Mouse (Mus musculus) fat pad, adult 2 months (tissue): Measurements from ENCODE around the gene Heyl.

ENCODE experiments used
- DNase-seq: peaks from one replicate; pipeline ENCODE4 v3.0.0-alpha.2; 2011; ENCODE audit warnings: low read depth, low spot score; ENCODE audit errors: extremely low read depth

The Heyl gene

DNA sequence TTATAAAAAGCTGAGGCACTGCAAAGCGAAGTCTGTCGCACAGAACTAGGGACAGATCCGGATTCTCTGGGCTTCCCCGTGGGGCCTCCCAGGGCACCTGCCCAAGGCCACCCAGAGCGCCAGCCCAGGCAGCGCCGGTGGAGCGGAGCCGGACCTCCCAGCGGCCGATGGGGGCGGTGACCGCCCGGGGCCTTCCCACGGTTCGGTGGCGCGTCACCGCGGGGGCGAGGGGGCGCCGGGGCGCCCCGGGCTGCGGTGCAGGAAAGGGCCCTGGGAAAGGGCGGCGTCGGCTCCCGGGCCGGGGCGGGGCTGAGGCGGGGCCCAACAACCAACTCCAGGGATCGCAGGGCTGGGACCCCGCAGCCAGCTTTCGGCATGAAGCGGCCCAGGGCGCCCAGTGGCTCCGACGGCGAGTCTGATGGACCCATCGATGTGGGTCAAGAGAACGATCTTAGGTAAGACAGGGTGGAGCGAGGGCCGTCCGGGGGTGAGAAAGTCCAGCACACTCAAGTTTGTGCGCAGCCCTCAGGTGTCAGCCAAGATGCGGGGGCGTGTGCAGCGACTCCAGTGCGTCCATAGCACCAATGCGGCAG, at the start of gene Heyl:
TSS of gene Heyl (plus strand) at position 65 of the 593 bp plus-strand sequence.
- no peak for DNase-seq

DNA sequence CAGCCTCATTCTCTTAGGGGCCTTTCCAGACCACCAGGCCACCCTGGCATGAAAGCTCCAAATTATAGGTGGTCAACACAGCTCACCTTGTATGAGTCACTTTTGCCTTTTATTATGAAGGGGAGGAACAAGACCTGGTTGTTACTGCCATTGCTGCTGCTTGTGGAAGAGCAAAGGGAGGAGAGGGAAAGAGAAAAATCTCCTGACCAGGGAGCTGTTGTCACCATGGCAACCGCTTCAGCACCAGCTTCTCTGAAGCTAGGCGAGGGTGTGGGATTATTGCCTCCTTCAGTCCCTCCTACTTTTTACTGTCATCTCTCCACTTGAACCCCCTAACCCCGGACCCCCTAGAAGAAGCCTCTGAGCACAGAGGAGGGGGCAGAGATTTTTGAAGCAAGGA, 48.5 kb upstream of the Heyl start:
- DNase-seq: no peak

DNA sequence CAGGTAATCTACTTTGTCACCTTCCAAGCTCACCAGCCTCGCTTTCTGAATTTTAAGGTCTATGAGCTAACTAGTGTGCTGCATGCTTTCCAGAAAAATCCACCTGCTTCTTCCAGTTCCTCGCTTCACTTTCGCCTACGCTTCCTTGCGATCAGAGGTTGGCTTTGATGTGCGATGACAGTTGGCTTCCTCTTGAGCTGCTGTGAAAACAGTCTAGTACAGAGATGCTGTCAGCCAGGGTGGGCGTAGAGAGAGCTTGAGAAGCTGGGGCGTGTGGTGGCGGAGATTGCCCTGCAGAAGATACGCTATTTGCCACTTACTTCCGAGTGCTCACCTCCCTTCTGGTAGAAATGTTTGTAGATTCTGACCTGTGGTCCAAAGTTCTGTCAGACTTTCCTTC, 41.0 kb upstream of the Heyl start:
- DNase-seq: no peak

DNA sequence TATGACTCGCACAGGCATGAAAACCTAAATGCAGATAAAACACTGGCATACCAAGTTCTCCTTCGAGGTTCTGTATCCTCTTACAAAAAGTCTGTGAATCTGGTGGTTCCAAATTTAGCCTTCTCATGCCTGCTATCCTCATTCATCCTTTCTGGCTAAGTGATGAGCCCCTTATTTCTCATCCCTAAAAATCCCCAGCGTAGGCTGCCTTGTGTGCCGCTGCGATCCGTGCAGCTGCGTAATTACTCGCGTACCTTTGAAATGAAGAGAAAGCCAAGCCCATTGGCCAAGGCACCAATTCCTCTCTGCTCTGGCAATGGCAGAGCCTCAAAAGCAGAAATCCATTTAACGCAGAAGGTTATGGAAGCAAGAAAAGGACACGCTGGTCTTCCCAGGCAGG, 39.6 kb upstream of the Heyl start:
- no peak for DNase-seq

DNA sequence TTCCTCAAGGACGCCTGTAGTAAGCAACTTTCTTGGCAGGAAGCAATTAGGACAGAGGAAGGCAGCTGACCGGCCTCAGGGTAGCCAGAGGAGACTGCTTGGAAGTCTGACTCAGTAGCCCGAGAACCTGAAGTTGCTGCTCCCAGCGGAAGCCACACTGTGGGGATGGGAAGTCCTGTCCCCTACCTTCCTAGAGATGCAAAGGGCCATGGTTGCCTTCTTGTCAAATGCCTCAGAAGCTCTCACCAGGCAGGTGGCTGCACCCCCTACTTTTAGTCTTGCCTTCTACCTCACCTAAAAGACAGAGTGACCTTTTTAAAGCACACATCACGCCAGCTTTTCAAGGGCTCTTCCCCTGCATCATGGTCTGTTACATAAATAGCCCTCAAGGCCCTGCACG, 36.7 kb upstream of the Heyl start:
- DNase-seq: no peak

DNA sequence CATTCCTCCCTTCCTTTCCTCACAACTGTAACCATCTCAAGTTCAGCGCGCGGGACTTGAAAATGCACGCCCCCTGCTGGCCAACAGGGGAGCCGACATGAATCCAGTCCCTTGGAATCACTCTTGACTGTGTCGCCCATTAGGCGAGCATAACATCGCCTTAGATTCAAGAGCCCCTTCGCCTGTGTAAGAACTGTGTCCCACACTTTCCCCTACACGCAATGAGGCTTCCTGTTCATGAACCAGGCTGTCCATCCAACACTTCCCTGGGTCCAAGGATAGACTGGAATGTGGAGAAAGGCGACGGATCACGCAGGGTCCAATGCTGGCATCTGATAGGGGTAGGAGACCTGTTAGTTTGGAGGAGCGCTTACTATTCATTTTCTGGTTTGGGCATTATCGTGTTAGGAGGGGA, 32.6 kb upstream of the Heyl start:
- DNase-seq: no peak

DNA sequence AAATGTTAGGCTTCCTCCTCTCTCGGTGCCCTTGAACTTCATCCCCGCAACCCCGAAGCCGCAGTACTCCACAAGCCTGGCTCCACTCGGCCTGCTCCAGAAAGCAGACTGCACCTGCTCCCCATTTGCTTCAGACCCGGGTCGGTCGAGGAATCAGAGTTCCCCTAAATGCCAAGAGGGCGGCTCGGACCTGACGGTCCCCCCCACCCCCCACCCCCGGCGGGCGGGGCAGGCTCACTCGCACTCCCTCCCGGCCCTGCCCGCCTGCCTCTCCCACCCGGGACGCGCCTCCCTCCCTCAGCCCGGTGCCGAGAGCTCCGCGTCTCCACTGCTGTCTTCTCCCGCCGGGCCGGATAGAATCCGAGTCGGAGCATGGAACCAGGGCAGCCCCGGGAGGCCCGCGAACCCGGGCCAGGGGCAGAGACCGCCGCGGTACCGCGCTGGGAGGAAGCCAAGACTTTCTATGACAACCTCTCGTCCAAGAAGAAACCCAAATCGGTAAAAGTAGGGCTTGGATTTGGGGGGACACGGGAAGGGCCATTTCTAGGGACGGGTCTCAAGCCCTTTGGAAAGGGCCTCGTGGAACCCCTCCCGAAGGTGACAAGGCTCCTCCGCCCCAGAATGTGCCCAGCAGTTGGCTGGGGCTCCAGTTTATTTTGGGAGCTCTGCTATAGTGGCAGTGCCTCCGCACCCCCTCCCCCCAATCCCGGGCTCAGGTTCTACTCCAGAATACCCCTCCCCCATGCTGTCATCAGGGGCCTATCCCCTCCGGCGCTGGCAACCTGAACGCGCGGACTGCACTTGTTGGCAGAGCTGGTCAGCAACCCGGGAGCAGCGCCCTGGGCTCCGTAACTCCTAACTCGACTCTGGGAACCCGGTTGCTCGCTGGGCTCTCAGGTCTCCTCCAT, 31.9 kb upstream of the Heyl start, which contains the start of gene Nt5c1a:
TSS of gene Nt5c1a (plus strand) at position 319 of the 908 bp plus-strand sequence.
- no peak for DNase-seq

DNA sequence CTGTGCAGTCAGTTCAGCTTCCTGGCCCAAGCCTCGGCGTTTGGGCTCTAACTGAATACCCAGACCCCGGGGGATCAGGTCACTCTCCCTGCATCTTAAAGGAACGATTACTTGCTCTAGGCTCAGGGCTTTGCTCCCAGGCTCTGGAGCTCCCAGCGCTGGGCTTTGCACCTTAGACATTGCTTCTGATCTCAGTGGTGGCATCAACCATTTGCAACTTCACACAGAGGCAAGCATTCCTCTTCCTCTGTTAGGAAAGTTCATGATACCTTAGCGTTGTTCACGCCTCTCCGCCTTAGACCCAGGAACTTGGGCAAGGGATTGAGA, 31.3 kb upstream of the Heyl start:
- no peak for DNase-seq

DNA sequence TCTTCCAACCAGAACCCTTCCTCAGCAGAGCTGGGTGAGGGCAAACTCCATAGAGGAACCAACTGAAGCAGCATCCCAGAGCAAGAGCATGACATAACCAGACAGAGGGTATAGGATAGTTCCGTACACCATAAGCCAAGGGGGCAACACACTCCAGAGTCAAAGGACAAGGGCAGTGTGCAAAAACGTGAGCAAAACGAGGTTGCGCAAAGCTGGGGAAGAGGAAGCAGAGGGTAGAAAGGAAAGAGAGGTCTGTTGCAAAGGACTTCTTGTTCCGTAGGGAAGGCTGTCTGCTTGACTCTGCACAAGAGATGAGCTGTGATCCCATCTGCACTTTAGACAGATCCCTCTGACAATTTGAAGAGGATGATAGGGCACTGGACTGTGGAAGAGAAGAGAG, 26.0 kb upstream of the Heyl start:
- DNase-seq: no peak

DNA sequence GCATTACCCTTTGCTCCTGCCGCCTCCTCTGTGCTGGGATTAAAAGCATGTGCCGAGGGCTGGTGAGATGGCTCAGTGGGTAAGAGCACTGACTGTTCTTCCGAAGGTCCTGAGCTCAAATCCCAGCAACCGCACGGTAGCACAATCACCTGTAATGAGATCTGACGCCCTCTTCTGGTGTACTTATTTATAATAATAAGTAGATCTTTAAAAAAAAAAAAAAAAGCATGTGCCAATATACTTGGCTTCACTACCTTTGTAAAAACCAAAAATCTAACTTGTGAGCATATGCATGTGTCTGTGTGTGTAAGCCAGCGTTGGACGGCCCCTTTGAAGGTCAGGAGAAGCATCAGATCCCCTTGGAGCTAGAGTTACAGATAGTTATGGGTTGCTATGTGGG, 22.4 kb upstream of the Heyl start:
- no peak for DNase-seq

DNA sequence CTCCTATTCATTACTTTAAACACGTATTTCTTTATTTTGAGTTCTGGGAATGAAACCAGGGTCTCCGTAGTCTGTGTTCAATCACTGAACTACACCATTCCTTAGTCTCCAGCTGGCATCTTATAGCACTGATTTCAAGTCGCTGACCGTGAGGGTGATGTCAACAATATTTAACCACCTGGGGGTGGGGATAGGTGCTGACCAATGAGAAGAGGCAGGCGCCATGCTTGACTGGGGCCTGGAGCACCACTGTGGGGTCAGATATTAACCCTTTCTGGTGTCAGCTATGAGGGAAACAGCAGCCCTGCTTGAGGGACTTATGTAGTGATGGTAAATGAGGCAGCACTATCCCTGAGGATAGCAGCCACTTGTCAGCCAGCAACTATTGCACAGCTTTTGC, 21.9 kb upstream of the Heyl start:
- DNase-seq: no peak

DNA sequence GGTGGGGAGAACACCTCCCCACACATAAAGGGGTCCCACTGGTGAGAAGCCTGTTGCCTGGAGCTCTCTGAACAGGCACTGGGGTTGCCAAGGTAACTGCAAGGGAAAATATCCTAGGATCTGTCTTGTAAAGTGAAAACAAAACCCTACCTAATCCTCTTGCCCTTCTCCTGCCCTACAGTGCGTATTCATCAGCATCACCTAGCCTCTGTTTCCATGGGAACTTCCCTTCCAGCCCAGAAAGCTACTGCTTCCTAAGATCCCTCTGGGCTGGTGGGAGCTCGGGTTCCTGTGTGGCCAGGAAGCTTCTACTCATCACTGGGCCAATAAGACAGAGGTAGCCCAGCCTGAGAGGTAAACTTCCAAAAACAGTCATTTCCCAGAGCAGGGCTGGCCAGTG, 21.0 kb upstream of the Heyl start:
- no peak for DNase-seq

DNA sequence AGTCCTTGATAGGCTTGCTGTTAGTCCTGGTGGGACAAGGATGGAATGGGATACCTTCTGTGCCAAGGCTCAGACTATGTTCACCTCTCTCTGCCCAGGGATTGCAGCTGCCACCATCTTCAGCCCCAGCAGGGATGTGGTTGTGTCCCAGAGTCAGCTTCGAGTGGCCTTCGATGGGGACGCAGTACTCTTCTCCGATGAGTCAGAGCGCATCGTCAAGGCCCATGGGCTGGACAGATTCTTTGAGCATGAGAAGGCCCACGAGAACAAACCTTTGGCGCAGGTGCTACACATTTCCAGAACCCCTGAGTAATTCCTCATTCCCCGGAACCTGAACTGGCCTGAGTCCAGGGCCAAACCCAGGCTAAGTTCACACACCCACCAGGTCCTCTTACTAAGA, 19.4 kb upstream of the Heyl start:
- DNase-seq: no peak

DNA sequence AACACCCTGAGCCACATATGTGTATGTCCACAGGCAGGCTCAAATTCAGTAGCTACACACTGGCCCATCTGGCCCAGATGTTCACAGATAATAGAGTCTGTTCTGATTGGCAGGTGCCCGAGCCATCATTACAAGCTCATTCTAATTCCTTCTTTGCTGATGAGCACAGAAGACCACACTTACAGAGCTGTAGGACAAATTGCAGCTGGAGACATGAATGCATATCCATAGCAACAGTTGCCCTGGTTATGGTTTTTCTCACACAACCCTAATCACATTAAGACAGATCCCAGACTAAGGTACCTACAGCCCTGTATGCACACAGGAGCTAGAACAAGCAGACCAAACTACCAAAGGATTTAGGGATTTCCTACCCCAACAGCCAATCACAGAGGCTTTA, 18.0 kb upstream of the Heyl start:
- DNase-seq: no peak

DNA sequence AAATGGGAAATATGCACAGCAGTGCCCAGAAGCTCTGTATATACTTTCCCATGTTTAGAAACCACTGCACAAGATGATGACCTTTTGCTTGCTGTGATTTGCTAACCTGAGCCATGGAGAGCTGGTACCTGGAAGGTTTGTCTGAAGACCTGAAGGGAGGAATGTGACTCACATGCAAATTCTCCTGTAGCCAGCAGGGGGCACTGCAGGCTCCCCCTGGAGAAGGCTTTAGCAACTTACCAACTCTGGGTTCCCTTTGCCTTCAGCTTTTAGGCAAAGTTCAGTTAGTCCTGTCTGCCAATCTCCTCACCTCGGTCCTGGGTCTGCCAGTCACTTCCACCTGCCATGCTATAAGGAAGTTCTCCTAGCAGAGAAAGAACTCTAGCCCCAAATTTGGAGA, 16.6 kb upstream of the Heyl start:
- no peak for DNase-seq

DNA sequence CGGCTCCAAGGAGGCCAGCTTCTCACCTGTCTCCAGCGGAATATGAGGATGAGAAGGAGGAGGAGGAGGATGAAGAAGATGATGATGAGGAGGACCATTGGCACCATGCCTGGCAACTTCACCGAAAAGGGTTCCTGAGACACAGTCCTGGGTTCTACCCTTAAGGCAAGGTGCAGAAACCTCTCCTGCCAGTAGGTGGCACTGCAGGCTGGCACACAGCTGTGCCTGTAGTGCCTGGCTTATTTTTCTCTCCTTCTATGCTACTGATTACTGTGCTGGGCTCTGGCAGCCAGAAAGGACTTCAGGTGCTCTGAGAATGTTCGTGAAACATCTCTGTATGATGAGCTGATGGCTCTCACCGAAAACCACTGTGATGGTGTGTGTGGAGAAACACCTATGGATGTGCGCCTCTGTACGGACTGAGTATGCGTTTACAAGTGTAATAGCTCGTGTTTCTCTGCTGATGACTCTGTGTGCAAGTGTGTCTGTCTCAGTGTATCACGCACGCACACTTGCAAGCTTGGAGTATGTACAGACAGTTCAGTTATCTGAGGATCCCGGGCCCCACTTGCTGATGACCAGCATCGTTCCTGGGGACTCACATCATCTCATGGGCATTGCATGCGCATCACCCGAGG, 13.5 kb upstream of the Heyl start:
- no peak for DNase-seq

DNA sequence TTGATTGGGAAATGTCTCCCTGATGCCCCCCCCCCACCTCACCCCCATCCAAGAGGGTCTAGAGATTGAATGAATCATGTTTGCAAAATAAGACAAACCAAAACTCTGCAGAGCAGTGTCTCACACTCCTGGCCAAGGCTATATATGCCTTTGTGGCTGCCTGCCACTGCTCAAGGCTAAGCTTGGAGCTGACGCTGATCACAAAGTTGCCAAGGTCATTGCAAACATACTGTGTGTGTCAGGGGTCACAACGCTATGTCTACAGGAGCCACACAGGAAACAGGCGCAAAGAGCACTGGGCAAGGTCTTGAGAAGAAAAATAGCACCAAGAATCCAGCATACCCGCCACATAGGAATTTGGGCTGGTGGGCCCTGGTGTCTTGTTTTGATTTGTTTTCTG, 12.7 kb upstream of the Heyl start:
- no peak for DNase-seq

DNA sequence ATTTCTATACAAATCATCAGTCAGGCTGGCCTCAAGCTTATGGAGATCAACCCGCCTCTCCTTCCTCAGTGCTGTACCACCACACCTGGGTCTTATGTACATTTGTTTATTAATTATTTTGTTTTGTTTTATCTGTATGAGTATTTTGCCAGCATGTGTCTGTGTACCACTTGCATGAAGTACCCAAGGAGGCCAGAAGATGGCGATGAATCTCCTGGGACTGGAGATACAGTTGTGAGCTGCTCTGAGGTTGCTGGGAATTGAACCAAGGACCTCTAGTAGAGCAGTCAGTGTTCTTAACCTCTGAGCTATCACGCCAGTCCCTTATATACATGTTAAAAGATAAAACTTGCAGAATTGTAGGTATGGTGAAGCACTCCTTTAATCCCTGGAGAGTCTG, 10.0 kb upstream of the Heyl start:
- no peak for DNase-seq

DNA sequence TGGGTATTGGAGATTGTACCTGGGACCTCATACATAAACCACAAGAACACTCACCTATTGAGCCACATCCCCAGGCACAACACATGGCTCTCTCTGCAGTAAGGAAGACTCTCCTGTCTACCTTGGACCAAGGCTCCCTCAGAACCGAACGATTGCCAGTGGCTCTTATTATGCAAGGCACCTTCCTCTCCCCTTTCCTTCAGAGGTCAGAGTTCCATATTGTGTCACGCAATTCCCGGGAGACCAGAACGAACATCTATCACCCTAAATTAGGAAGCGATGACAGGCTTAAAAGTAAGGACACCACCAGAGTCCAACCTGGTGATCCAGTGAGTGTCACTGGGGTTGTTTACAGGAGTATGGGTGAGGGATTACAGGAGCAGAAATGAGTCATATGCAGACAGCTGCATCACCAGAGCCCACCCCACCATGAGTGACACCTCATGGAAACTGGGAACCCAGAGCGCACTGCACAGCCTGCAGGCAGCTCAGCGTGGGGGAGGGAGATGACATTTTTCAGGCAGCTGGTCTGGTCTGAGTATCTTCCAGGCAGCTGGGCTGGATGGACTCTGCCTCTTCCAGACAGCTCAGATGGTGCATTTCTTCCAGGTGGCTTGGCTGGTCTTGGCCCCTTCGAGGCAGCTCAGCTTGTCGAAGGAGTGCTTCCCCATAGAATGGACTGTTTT, 7.5 kb upstream of the Heyl start:
- no peak for DNase-seq

DNA sequence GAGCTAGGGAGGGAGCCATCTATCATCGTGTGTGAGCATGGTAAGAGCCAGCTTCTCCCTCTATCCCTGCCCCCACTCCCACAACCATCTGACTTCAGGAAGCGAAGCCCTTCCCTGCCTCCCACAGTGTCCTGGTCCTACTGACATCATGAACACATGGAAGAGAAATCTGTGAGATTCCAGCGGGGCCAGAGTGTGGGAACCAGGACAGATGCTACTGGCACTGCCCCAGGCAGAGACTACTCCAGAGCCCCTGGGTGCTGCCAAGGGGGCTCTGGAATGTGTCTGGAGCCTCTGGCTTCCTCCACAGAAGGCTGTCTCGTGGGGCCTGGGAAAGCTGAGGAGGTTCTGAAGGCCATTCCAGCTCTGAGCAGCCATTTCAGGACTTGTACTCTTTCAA, 5.6 kb upstream of the Heyl start:
- no peak for DNase-seq

DNA sequence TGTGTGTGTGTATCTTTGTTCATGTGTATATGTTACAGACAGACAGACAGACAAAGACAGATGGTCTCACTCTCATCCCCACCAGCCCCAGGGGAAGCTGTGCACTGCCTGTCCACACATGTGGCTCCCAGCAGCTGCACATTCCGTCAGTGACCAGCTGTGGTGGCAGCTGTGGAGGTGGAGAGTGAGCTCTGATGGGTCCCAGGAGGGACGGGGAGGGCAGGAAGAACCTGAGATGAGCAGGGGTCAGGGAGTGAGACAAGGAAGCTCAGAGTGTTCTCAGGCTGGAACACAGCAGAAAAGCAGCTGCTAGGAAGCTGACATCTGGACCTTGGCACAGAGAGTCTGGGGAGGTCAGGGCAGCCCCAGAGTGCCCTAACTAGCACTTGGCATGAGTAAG, 5.1 kb upstream of the Heyl start:
- DNase-seq: no peak

DNA sequence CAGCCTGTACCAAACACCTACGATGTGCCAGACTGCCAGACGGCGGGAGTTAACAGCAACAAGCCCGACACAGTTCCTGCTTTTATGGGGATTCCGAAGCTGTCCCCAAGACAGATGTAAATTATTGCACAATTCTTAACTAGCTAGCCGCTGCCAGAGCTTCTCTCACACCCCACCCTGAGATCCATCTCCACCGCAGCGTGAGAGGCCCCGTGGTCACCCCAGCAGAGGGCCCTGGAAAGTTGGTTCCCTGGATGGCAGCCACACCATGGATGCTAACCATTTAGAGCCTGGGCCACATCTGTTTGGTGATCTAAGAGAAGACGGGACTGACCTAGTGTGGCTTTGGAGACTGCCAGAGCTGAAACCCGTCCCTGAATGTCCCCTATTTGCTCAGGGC, 4.2 kb upstream of the Heyl start:
- DNase-seq: no peak
